Mouse (Mus musculus) small intestine, adult 2 months (tissue): ENCODE data around the gene Hadha.

Experiments
- CTCF ChIP-seq: fragments of 200-500 bp; IDR thresholded peaks from 2 replicates; pipeline ENCODE4 v1.5.1; 2012; ENCODE audit warnings: low read depth, mild to moderate bottlenecking, control low read depth, inconsistent platforms, low read length, moderate library complexity, mixed read lengths; ENCODE audit not compliant: insufficient replicate concordance, insufficient read length; ENCODE audit errors: extremely low read depth
- POLR2A ChIP-seq: fragments of 200-500 bp; IDR thresholded peaks from 2 replicates; pipeline ENCODE4 v1.6.1; 2012; ENCODE audit warnings: low read depth, mild to moderate bottlenecking, control low read depth, inconsistent platforms, low read length, moderate library complexity

DNA sequence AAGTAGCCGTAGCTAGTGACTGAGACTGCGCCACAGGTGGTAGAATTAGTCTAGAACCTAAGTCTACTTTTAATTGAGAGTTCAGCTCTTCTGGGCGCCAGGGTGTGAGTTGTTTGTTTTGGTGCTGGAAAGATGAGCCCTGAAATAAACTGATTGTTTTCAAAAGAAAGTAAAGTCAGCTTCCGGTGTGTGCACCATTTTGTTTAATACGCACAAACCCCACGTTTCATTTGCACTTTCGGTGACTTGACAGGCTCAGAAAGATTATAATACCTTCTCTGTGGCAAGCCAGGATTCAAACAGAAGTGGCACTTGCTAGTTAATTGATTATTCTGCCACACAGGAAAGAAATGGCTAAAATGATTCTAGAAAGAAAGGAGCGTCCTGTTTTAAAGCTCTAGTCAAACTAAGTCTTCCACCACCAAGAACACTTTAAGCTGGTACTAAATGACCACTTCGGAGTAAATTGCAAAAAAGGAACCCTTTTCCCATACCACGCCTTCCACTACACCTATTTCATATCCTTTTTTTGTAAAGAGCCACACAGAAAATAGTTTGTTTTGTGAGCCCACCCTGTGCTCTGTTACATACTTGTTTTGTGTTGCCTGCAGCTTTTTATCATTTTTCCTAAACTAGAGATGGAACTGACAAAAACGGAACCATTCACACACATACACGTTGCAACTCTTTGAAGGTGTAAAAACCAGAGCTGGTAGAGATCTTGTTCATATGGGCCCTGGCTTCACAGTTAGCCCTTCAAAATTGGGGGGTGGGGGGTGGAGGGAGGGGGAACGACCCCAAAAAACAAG lies 1.1 kb upstream of the Hadha start:
- no peak for TF ChIP-seq POLR2A
- no peak for TF ChIP-seq CTCF
